ENCODE assay signal across 8 mouse cellular contexts in the genomic region with DNA sequence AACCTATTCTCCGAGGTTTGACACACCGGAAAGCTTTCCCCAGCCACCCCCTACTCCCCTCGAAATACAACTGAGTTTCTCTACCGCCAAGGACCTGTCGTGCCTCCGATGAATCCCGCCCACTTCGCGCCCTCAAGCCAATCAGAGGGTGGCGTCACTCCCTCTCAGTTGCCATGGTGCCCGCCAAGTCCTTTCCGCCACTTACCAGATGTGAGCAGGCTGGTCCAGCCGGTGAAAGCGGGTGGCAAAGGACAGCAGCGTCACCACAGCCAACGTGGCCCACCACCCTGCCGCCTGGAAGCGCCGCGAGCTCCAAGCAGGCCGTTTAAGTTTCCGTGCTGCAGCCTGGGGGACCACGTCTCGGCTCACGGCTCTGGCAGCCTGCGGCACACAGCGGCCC. TPM values are rescaled to one million over a fixed set of nuclear protein-coding genes. Genes with fewer than 3 reads are reported as not detected.
DNase-seq lines count a peak whose midpoint lies in the region; ATAC-seq and TF ChIP-seq lines count a peak whose summit lies in the region.

A gene (plus strand): TSS at position 200 of the 400 bp plus-strand sequence.

- H3K4me3 ChIP-seq in E14TG2a.4 (replicated peaks; ENCODE audit: low read length) = peak within 1 kb of the TSS; percentile 100
- H3K4me3 ChIP-seq in forebrain, embryonic 12.5 days (replicated peaks) = peak within 1 kb of the TSS; percentile 86
- H3K4me3 ChIP-seq in heart, postnatal 0 days (ENCODE audit: low read depth, low read length) = peak within 1 kb of the TSS; percentile 94
- peak within 1 kb of the TSS; percentile 85 for H3K4me3 ChIP-seq in liver, embryonic 16.5 days (ENCODE audit: low read depth, low read length)
- peak within 1 kb of the TSS; percentile 76 for H3K4me3 ChIP-seq in neural tube, embryonic 13.5 days

- H3K27me3 ChIP-seq in E14TG2a.4 (ENCODE audit: insufficient read depth, low read length) = no peaks in the 10 kb centered on the region
- H3K27me3 ChIP-seq in forebrain, embryonic 12.5 days = no peaks in the 10 kb centered on the region
- no peaks in the 10 kb centered on the region for H3K27me3 ChIP-seq in heart, postnatal 0 days (ENCODE audit: control insufficient read depth, insufficient read depth, low read length)
- no peaks in the 10 kb centered on the region for H3K27me3 ChIP-seq in liver, embryonic 16.5 days (ENCODE audit: control insufficient read depth, insufficient read depth, low read depth, low read length)
- H3K27me3 ChIP-seq in neural tube, embryonic 13.5 days = no peaks in the 10 kb centered on the region

- H3K4me1 ChIP-seq in E14TG2a.4 (replicated peaks; ENCODE audit: low read depth, low read length) = peaks cover 16% of the 10 kb centered on the region
- H3K4me1 ChIP-seq in forebrain, embryonic 12.5 days = peaks cover 16% of the 10 kb centered on the region
- peaks cover 9% of the 10 kb centered on the region for H3K4me1 ChIP-seq in heart, postnatal 0 days (ENCODE audit: control insufficient read depth, insufficient read depth)
- H3K4me1 ChIP-seq in liver, embryonic 16.5 days (ENCODE audit: control insufficient read depth, low read depth, low read length) = peaks cover 11% of the 10 kb centered on the region
- H3K4me1 ChIP-seq in neural tube, embryonic 13.5 days (replicated peaks) = peaks cover 26% of the 10 kb centered on the region

- WGBS in forebrain, embryonic 12.5 days = under 1% methylated on average over 27 of the region's 27 CpGs
- 0% methylated on average over 27 of the region's 27 CpGs for WGBS in heart, postnatal 0 days
- under 1% methylated on average over 27 of the region's 27 CpGs for WGBS in liver, embryonic 16.5 days (ENCODE audit: insufficient replicate concordance)
- under 1% methylated on average over 27 of the region's 27 CpGs for WGBS in neural tube, embryonic 13.5 days

- peak within 1 kb of the TSS; percentile 78 for H3K9ac ChIP-seq in forebrain, embryonic 12.5 days
- peak within 1 kb of the TSS; percentile 65 for H3K9ac ChIP-seq in heart, postnatal 0 days (replicated peaks; ENCODE audit: low read depth, low read length)
- H3K9ac ChIP-seq in liver, embryonic 16.5 days (ENCODE audit: low read depth, low read length) = peak within 1 kb of the TSS; percentile 76
- H3K9ac ChIP-seq in neural tube, embryonic 13.5 days = peak within 1 kb of the TSS; percentile 76

- no peak for TF ChIP-seq CTCF in E14TG2a.4 (conservative IDR thresholded peaks at IDR 0.05; ENCODE audit: low read length)
- no peak; the same call in 1 of the 2 replicates for TF ChIP-seq CTCF in heart, postnatal 0 days (IDR thresholded peaks at IDR 0.05; ENCODE audit: low read depth)

- H3K27ac ChIP-seq in forebrain, embryonic 12.5 days = peak within 1 kb of the TSS; percentile 95
- H3K27ac ChIP-seq in heart, postnatal 0 days (ENCODE audit: low read depth) = peak within 1 kb of the TSS; percentile 76
- H3K27ac ChIP-seq in liver, embryonic 16.5 days (ENCODE audit: low read length) = peak within 1 kb of the TSS; percentile 82
- peak within 1 kb of the TSS; percentile 98 for H3K27ac ChIP-seq in neural tube, embryonic 13.5 days (replicated peaks)

- peak; percentile 86 for DNase-seq in c-Kit-positive CD71-positive TER-119-positive erythroid progenitor cells, embryonic 14.5 days (ENCODE audit: low spot score)
- peak; percentile 84 for DNase-seq in heart, postnatal 0 days (ENCODE audit: low spot score)
- DNase-seq in kidney, postnatal 4 days = peak; percentile 92 to 95
- DNase-seq in testis, postnatal 10 days (ENCODE audit: low spot score) = peak; percentile 92

- peak within 1 kb of the TSS; percentile 70 for H3K4me2 ChIP-seq in forebrain, embryonic 12.5 days
- peak within 1 kb of the TSS; percentile 77 for H3K4me2 ChIP-seq in heart, postnatal 0 days (ENCODE audit: low read depth, low read length)
- H3K4me2 ChIP-seq in liver, embryonic 16.5 days (ENCODE audit: low read depth, low read length) = peak within 1 kb of the TSS; percentile 75
- peak within 1 kb of the TSS; percentile 65 for H3K4me2 ChIP-seq in neural tube, embryonic 13.5 days

- no peak for TF ChIP-seq EP300 in heart, postnatal 0 days (IDR thresholded peaks at IDR 0.05; ENCODE audit: low read depth)

- H3K9me3 ChIP-seq in E14TG2a.4 (ENCODE audit: low read length) = peaks cover 29% of the 10 kb centered on the region
- 0 out of 2 replicates have a peak, but pooled peaks cover 3% of the 10 kb centered on the region for H3K9me3 ChIP-seq in forebrain, embryonic 12.5 days
- H3K9me3 ChIP-seq in heart, postnatal 0 days (replicated peaks; ENCODE audit: control insufficient read depth, low read length) = 0 out of 2 replicates have a peak, but pooled peaks cover 3% of the 10 kb centered on the region
- no peaks in the 10 kb centered on the region for H3K9me3 ChIP-seq in liver, embryonic 16.5 days (replicated peaks; ENCODE audit: control insufficient read depth, low read length)
- no peaks in the 10 kb centered on the region for H3K9me3 ChIP-seq in neural tube, embryonic 13.5 days

- peaks cover 8% of the 10 kb centered on the region for H3K36me3 ChIP-seq in E14TG2a.4 (ENCODE audit: insufficient read depth, low read length)
- H3K36me3 ChIP-seq in forebrain, embryonic 12.5 days (replicated peaks) = peaks cover 8% of the 10 kb centered on the region; the same call in 1 of the 2 replicates
- no peaks in the 10 kb centered on the region for H3K36me3 ChIP-seq in heart, postnatal 0 days (replicated peaks; ENCODE audit: control insufficient read depth, insufficient read depth, low read length)
- no peaks in the 10 kb centered on the region for H3K36me3 ChIP-seq in liver, embryonic 16.5 days (ENCODE audit: control insufficient read depth, insufficient read depth)
- peaks cover 8% of the 10 kb centered on the region; the same call in 1 of the 2 replicates for H3K36me3 ChIP-seq in neural tube, embryonic 13.5 days

- ATAC-seq in forebrain, embryonic 12.5 days (ENCODE audit: low FRiP score) = peak; percentile 88
- ATAC-seq in heart, postnatal 0 days (ENCODE audit: insufficient read depth, low read depth) = peak; percentile 80
- ATAC-seq in liver, embryonic 16.5 days (ENCODE audit: low read depth) = peak; percentile 80
- peak; percentile 92 for ATAC-seq in neural tube, embryonic 13.5 days (ENCODE audit: low read depth)

RNA-seq across cellular contexts. Expression of the gene that starts here (rescaled TPM):
- polyA plus RNA-seq in forebrain, embryonic 12.5 days (2016; fragmentation: Nextera tagmentation; extraction: Ambion mirVana) = 24.3 and 28.3 TPM in 2 replicates
- 39.6 and 62.9 TPM in 2 replicates for total RNA-seq in heart, postnatal 0 days (2014; rRNA removed; ENCODE audit: low replicate concordance)
- polyA plus RNA-seq in heart, postnatal 0 days (2015; fragmentation: Nextera tagmentation; extraction: Ambion mirVana) = 33.8 and 36.2 TPM in 2 replicates
- 105 and 124 TPM in 2 replicates for polyA plus RNA-seq in liver, embryonic 16.5 days (2015; fragmentation: Nextera tagmentation; extraction: Ambion mirVana)
- polyA plus RNA-seq in neural tube, embryonic 13.5 days (2015; fragmentation: Nextera tagmentation; extraction: Ambion mirVana) = 23.6 and 28.0 TPM in 2 replicates

Comparison
In these comparisons a context has a peak if more than half of its experiments do, and no peak if none do; other contexts are left out.
1. Peak in every context shown above with its lines: DNase-seq, ATAC-seq, H3K4me3 ChIP-seq and H3K27ac ChIP-seq.